Mouse (Mus musculus) forebrain, embryonic 12.5 days (tissue): Measurements from ENCODE around the gene Olfr1265. TPM values are rescaled to one million over a fixed set of nuclear protein-coding genes. Genes with fewer than 3 reads are reported as not detected.

Experiments
- ATAC-seq: fragments of 200-750 bp; cut with Nextera tagmentation; 2 replicates; pipeline ENCODE4 v1.8.0; 2017; ENCODE audit warnings: moderate TSS enrichment; ENCODE audit not compliant: low FRiP score
- H3K27ac ChIP-seq: fragments of 300-500 bp; sonication (generic); 2 replicates; pipeline ENCODE4 v1.5.1; 2016; ENCODE audit warnings: mild to moderate bottlenecking
- H3K27me3 ChIP-seq: fragments of 300-500 bp; sonication (generic); 2 replicates; pipeline ENCODE4 v1.6.1; 2016; ENCODE audit warnings: mild to moderate bottlenecking
- H3K36me3 ChIP-seq: fragments of 300-500 bp; sonication (generic); replicated peaks from 2 replicates; pipeline ENCODE4 v1.6.1; 2016; ENCODE audit warnings: mild to moderate bottlenecking
- H3K4me1 ChIP-seq: fragments of 300-500 bp; sonication (generic); 2 replicates; pipeline ENCODE4 v1.6.1; 2016
- H3K4me2 ChIP-seq: fragments of 300-500 bp; sonication (generic); 2 replicates; pipeline ENCODE4 v1.6.1; 2016; ENCODE audit warnings: mild to moderate bottlenecking, moderate library complexity
- H3K4me3 ChIP-seq: fragments of 300-500 bp; sonication (generic); replicated peaks from 2 replicates; pipeline ENCODE4 v1.5.1; 2016; ENCODE audit warnings: mild to moderate bottlenecking
- H3K9ac ChIP-seq: fragments of 300-500 bp; sonication (generic); 2 replicates; pipeline ENCODE4 v1.6.1; 2016; ENCODE audit warnings: mild to moderate bottlenecking
- H3K9me3 ChIP-seq: fragments of 300-500 bp; sonication (generic); 2 replicates; pipeline ENCODE4 v1.6.1; 2016
- WGBS: fragments of 180-500 bp; shearing (Covaris S2); methylation state at CpG from one replicate; pipeline ENCODE4 v1.1.7; 2016; 5-methylcytosine and 5-hydroxymethylcytosine counted together
- polyA plus RNA-seq: library from polyadenylated mRNA; unstranded; fragments of >200 nt; fragmentation: Nextera tagmentation; extraction: Ambion mirVana; gene quantifications from 2 replicates; pipeline ENCODE4 v1.2.1, GENCODE M21; 2016

Olfr1265 gene
- not detected in 2 replicates for polyA plus RNA-seq

DNA sequence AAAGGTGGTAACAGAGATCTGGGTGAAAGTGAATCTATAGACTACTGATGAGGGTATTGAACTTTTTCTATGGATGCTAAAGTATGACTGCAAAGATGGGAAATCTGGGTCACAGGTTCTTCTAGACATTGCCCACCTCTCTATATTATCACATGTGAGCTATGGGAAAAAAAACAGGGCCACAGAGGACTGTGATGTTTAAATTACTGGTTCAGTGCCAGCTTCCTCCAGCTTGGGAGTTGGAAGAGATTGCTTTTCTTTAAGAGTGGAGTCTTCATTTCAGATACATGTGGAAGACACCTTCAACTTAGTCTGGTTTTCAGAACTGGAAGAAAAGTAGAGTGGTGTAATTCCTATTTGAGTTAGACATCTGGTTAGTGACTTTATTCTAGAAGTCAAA is at the start of gene Olfr1265:
Gene Olfr1265 (plus strand): TSS at position 301 of the 400 bp plus-strand sequence.
- Histone ChIP-seq H3K36me3 (no peaks in the 10 kb centered on the region), H3K27ac (no peak within 1 kb of the TSS), H3K9me3 (no peaks in the 10 kb centered on the region), H3K4me1 (no peaks in the 10 kb centered on the region), H3K27me3 (no peaks in the 10 kb centered on the region), H3K4me3 (no peak within 1 kb of the TSS), H3K9ac (no peak within 1 kb of the TSS), H3K4me2 (no peak within 1 kb of the TSS)
- ATAC-seq, result no peak

DNA sequence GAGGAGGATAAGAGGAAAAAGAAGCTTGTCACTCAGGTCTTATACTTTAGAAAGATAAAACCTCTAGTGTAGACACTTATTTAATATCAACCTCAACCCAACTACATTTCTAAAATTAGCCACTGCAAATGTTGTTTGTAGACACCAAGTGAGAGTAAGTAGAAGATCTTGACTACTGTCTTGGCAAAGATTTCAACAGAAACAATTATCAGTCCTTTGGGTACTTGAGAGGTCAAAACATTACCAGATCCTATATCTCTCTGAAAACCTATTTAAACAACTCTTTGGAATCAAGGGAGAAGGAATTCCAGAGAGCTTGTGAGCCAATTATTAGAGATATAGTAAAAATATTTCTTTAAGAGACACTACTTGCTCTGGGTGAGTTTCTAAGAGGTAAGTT is 44.2 kb upstream of the Olfr1265 start, which contains the start of gene Olfr1261:
Gene Olfr1261 (plus strand): TSS at position 301 of the 400 bp plus-strand sequence.
- H3K27me3 ChIP-seq, result no peaks in the 10 kb centered on the region
- H3K27ac ChIP-seq, result no peak within 1 kb of the TSS
- no peaks in the 10 kb centered on the region for H3K36me3 ChIP-seq
- no peaks in the 10 kb centered on the region for H3K9me3 ChIP-seq
- no peak within 1 kb of the TSS for H3K9ac ChIP-seq
- no peaks in the 10 kb centered on the region for H3K4me1 ChIP-seq
- ATAC-seq, result no peak
- H3K4me2 ChIP-seq, result no peak within 1 kb of the TSS
- no peak within 1 kb of the TSS for H3K4me3 ChIP-seq

DNA sequence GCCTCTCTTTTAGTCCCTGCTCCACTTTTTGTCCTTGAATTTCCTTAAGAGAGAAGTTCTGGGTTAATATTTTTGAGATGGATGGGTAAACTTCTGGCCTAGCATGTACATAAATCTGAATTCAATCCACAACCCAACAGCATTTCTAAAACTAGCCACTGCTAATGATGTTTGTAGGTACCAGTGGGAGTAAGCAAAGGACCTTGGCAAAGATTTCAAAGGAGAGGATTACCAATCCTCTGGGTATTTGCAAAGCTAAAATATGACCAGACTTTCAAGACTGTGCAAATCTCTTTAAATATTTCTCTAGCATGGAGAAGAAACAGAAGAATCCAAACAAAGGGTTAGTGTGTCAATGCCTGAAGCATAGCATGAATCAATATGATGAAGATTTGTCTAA is 35.3 kb upstream of the Olfr1265 start, which contains the start of gene Olfr1262:
Gene Olfr1262 (plus strand): TSS at position 301 of the 400 bp plus-strand sequence.
- Histone ChIP-seq H3K9me3 (no peaks in the 10 kb centered on the region), H3K27me3 (no peaks in the 10 kb centered on the region), H3K36me3 (no peaks in the 10 kb centered on the region), H3K4me3 (no peak within 1 kb of the TSS), H3K4me1 (no peaks in the 10 kb centered on the region), H3K9ac (no peak within 1 kb of the TSS), H3K27ac (no peak within 1 kb of the TSS), H3K4me2 (no peak within 1 kb of the TSS)
- no peak for ATAC-seq

DNA sequence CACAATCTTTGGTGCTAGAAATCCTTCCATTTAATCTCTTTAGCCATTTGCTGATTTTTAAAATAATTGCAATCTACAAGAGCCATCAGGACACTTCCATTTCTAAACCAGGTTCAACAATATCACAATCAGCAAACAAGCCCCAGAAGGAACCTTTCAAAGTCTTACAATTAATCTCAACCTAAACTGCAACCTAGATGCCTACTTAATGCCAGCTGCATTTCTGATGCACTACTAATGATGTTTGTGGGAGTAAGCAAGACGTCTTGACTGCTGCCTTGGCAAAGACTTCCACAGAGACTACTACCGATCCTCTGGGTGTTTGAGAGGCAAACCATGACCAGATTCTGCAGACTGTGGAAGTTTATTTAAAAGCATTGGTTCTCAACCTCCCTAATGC is 23.3 kb upstream of the Olfr1265 start, which contains the start of gene Olfr1263:
Gene Olfr1263 (plus strand): TSS at position 301 of the 400 bp plus-strand sequence.
- Histone ChIP-seq H3K4me1 (no peaks in the 10 kb centered on the region), H3K9me3 (no peaks in the 10 kb centered on the region), H3K27ac (no peak within 1 kb of the TSS), H3K36me3 (no peaks in the 10 kb centered on the region), H3K4me2 (no peak within 1 kb of the TSS), H3K27me3 (no peaks in the 10 kb centered on the region), H3K9ac (no peak within 1 kb of the TSS), H3K4me3 (no peak within 1 kb of the TSS)
- WGBS, result 79% methylated on average over 2 of the region's 2 CpGs
- ATAC-seq, result no peak

DNA sequence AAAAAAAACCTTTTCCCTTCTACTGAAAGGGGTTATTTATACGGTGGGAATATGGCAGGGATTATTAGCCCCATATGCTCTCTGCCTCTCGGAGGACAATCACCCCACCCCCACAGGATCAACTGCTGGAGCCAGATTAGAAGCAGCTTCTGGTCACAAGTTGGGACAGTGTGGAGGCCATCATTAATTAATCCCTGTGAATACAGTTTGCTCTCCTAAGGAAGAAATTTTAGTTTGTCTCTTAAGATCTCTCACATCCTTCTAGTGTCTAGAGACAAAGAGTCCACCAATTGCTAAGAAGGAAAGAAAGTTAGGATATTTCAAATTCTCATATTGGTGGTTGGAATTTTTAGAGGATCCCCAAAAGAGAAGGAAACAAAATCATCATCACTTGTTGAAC is 9.7 kb upstream of the Olfr1265 start, which contains the start of gene Olfr1264:
Gene Olfr1264 (minus strand): TSS at position 101 of the 400 bp plus-strand sequence.
- 76% methylated on average over 2 of the region's 2 CpGs for WGBS

DNA sequence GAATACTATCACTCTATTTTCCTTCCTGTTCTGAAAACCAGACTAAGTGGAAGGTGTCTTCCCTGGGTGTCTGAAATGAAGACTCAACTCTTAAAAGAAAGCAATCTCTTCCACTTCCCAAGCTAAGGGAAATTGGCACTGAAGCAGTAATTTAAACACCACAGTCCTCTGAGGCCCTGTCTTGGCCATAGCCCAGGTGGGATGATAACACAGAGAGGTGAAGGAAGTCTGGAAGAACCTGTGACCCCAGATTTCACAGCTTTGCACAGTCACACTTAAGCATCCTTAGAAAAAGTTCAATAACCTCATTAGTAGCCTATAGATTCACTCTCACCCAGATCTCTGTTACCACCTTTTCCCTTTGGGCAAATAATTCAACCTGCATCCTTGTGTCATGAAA is 28.4 kb downstream of the Olfr1265 start, which contains the start of gene Olfr140:
Gene Olfr140 (minus strand): TSS at position 101 of the 400 bp plus-strand sequence.
- Histone ChIP-seq H3K9me3 (no peaks in the 10 kb centered on the region), H3K27ac (no peak within 1 kb of the TSS), H3K36me3 (no peaks in the 10 kb centered on the region), H3K4me2 (no peak within 1 kb of the TSS), H3K4me1 (no peaks in the 10 kb centered on the region), H3K9ac (no peak within 1 kb of the TSS), H3K27me3 (no peaks in the 10 kb centered on the region), H3K4me3 (no peak within 1 kb of the TSS)
- ATAC-seq, result no peak

More for the DNA sequence above, 9.7 kb upstream of the Olfr1265 start, which contains the start of gene Olfr1264:
- Histone ChIP-seq H3K36me3 (no peaks in the 10 kb centered on the region), H3K4me1 (no peaks in the 10 kb centered on the region), H3K4me3 (no peak within 1 kb of the TSS), H3K27me3 (no peaks in the 10 kb centered on the region), H3K4me2 (no peak within 1 kb of the TSS), H3K27ac (no peak within 1 kb of the TSS), H3K9ac (no peak within 1 kb of the TSS), H3K9me3 (no peaks in the 10 kb centered on the region)
- no peak for ATAC-seq

DNA sequence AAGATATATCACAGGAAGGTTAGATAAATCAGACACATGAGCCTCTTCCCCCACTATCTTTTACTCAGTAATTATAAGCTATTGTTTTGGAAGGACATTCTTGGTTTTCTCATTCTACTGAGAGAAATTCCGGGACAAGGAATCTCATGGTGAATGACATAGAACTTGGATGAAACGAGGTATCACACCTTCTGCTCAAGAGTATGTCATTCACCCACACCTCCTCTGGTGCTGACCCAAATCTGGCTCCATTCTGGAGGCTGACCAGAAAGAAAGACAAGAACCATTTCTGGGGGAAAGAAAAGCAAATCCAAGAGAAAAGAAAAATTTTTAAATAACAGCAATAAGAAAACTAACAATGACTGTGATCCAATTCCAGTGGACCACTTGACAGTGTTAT is 34.9 kb downstream of the Olfr1265 start:
- Histone ChIP-seq H3K27me3 (no peaks in the 10 kb centered on the region), H3K36me3 (no peaks in the 10 kb centered on the region), H3K27ac (no peak overlapping the region), H3K4me1 (no peaks in the 10 kb centered on the region), H3K9me3 (no peaks in the 10 kb centered on the region), H3K4me3 (no peak overlapping the region), H3K9ac (no peak overlapping the region), H3K4me2 (no peak overlapping the region)
- no peak for ATAC-seq
- WGBS, result 71% methylated on average over 2 of the region's 2 CpGs

Other genes with a start within 250 kb of the Olfr1265 start
- gene Olfr1254, start 241.7 kb upstream of the Olfr1265 start, polyA plus RNA-seq, result not detected in 2 replicates
- gene Olfr1255, start 223.3 kb upstream of the Olfr1265 start, polyA plus RNA-seq, result not detected in 2 replicates
- not detected in 2 replicates for gene Olfr1256, start 193.8 kb upstream of the Olfr1265 start, polyA plus RNA-seq
- 0.10 TPM in 1 of 2 replicates, not detected in the other for gene Olfr48, start 187.1 kb upstream of the Olfr1265 start, polyA plus RNA-seq
- gene Olfr1257, start 156.9 kb upstream of the Olfr1265 start, polyA plus RNA-seq, result not detected in 2 replicates
- not detected in 2 replicates for gene Olfr1258, start 108.0 kb upstream of the Olfr1265 start, polyA plus RNA-seq
- gene Olfr1259, start 86.7 kb upstream of the Olfr1265 start, polyA plus RNA-seq, result not detected in 2 replicates
- gene Olfr1260, start 61.0 kb upstream of the Olfr1265 start, polyA plus RNA-seq, result not detected in 2 replicates
- gene Olfr1261, start 44.1 kb upstream of the Olfr1265 start, polyA plus RNA-seq, result not detected in 2 replicates
- not detected in 2 replicates for gene Olfr1262, start 35.2 kb upstream of the Olfr1265 start, polyA plus RNA-seq
- not detected in 2 replicates for gene Olfr1263, start 23.2 kb upstream of the Olfr1265 start, polyA plus RNA-seq
- not detected in 2 replicates for gene Olfr1264, start 9.8 kb upstream of the Olfr1265 start, polyA plus RNA-seq
- not detected in 2 replicates for gene Olfr140, start 28.3 kb downstream of the Olfr1265 start, polyA plus RNA-seq
- gene Olfr1269, start 86.1 kb downstream of the Olfr1265 start, polyA plus RNA-seq, result not detected in 2 replicates
- gene Olfr32, start 107.0 kb downstream of the Olfr1265 start, polyA plus RNA-seq, result 0.10 TPM in 1 of 2 replicates, not detected in the other
- gene Olfr1270, start 117.8 kb downstream of the Olfr1265 start, polyA plus RNA-seq, result not detected in 2 replicates
- gene Olfr1506, start 189.2 kb downstream of the Olfr1265 start, polyA plus RNA-seq, result not detected in 2 replicates
- not detected in 2 replicates for gene Olfr142, start 222.3 kb downstream of the Olfr1265 start, polyA plus RNA-seq
- 0.03 and 0.08 TPM in 2 replicates for gene Olfr1271, start 235.7 kb downstream of the Olfr1265 start, polyA plus RNA-seq